Mouse (Mus musculus) lung, postnatal 10 days (tissue): ENCODE results near the gene Olfr675.
"Not testable (repeated sequence)": the region's sequence is repeated elsewhere in the genome, so short reads cannot be mapped to it uniquely, and the experiment has no call there.

Source experiments
- DNase-seq: peaks from one replicate; pipeline ENCODE4 v3.0.0; 2021

Olfr675 gene

GRCm38 (mm10) chr7:105028360-105028759 is at the start of gene Olfr675:
Gene Olfr675, minus strand, starts transcription at chr7:105028460.
- no peak for DNase-seq

- DNase-seq: no peak
Observed at GRCm38 (mm10) chr7:105064175-105064574, 35.9 kb upstream of the Olfr675 start, which contains the start of gene Olfr678. Gene Olfr678, plus strand, starts transcription at chr7:105064475.

- DNase-seq: no peak
Observed at GRCm38 (mm10) chr7:105058951-105059350, 30.7 kb upstream of the Olfr675 start.

GRCm38 (mm10) chr7:105033836-105034235 is 5.6 kb upstream of the Olfr675 start:
- DNase-seq: not testable (repeated sequence)

GRCm38 (mm10) chr7:105032398-105032797 is 4.1 kb upstream of the Olfr675 start, which contains the start of gene Olfr676:
Gene Olfr676, plus strand, starts transcription at chr7:105032698.
- DNase-seq: no peak

GRCm38 (mm10) chr7:105022530-105022929 is 5.7 kb downstream of the Olfr675 start:
- DNase-seq: no peak

- no peak for DNase-seq
Observed at GRCm38 (mm10) chr7:105001929-105002328, 26.3 kb downstream of the Olfr675 start, which contains the start of gene Olfr672. Gene Olfr672, minus strand, starts transcription at chr7:105002029.

GRCm38 (mm10) chr7:104979026-104979425 is 49.2 kb downstream of the Olfr675 start, which contains the start of gene Olfr671:
Gene Olfr671, minus strand, starts transcription at chr7:104979126.
- DNase-seq: no peak

GRCm38 (mm10) chr7:104972507-104972906 is 55.8 kb downstream of the Olfr675 start:
- DNase-seq: not testable (repeated sequence)
